Mouse (Mus musculus): ENCODE measurements around the gene Jmjd1c. TPM values are rescaled to one million over a fixed set of nuclear protein-coding genes. Genes with fewer than 3 reads are reported as not detected.
A peak's percentile ranks its signal among the peaks of the same experiment; 100 is the strongest.

Gene Jmjd1c
- polyA plus RNA-seq, 1 experiment = 42.4 TPM

- no peak for TF ChIP-seq POLR2A (IDR thresholded peaks at IDR 0.05; ENCODE audit: borderline replicate concordance, extremely low read depth, insufficient read depth, insufficient read length, poor library complexity, severe bottlenecking)
- TF ChIP-seq CTCF (IDR thresholded peaks at IDR 0.05; ENCODE audit: borderline replicate concordance, extremely low read depth, insufficient read depth, insufficient read length) = no peak
- DNase-seq (ENCODE audit: low read depth) = no peak
Measured at GRCm38 (mm10) chr10:67120180-67120579, 24.3 kb downstream of the Jmjd1c start.

- TF ChIP-seq CTCF (IDR thresholded peaks at IDR 0.05; ENCODE audit: borderline replicate concordance, extremely low read depth, insufficient read depth, insufficient read length) (no peak), POLR2A (IDR thresholded peaks at IDR 0.05; ENCODE audit: borderline replicate concordance, extremely low read depth, insufficient read depth, insufficient read length, poor library complexity, severe bottlenecking) (no peak)
Measured at GRCm38 (mm10) chr10:67120640-67121039, 24.7 kb downstream of the Jmjd1c start.

GRCm38 (mm10) chr10:67123756-67124155 is 27.8 kb downstream of the Jmjd1c start:
- TF ChIP-seq POLR2A (IDR thresholded peaks at IDR 0.05; ENCODE audit: borderline replicate concordance, extremely low read depth, insufficient read depth, insufficient read length, poor library complexity, severe bottlenecking) (no peak), CTCF (IDR thresholded peaks at IDR 0.05; ENCODE audit: borderline replicate concordance, extremely low read depth, insufficient read depth, insufficient read length) (no peak)
- no peak for DNase-seq (ENCODE audit: low read depth)

More at GRCm38 (mm10) chr10:67120640-67121039, 24.7 kb downstream of the Jmjd1c start:
- DNase-seq (ENCODE audit: low read depth) = no peak

- DNase-seq (ENCODE audit: low read depth) = no peak
- TF ChIP-seq POLR2A (IDR thresholded peaks at IDR 0.05; ENCODE audit: borderline replicate concordance, extremely low read depth, insufficient read depth, insufficient read length, poor library complexity, severe bottlenecking) (no peak), CTCF (IDR thresholded peaks at IDR 0.05; ENCODE audit: borderline replicate concordance, extremely low read depth, insufficient read depth, insufficient read length) (no peak)
Measured at GRCm38 (mm10) chr10:67124156-67124555, 28.2 kb downstream of the Jmjd1c start.

GRCm38 (mm10) chr10:67126061-67126858 is 30.3 kb downstream of the Jmjd1c start:
- TF ChIP-seq POLR2A (IDR thresholded peaks at IDR 0.05; ENCODE audit: borderline replicate concordance, extremely low read depth, insufficient read depth, insufficient read length, poor library complexity, severe bottlenecking) = no peak
- TF ChIP-seq CTCF (IDR thresholded peaks at IDR 0.05; ENCODE audit: borderline replicate concordance, extremely low read depth, insufficient read depth, insufficient read length) = no peak
- DNase-seq (ENCODE audit: low read depth) = peak; percentile 91

- DNase-seq (ENCODE audit: low read depth) = peak; percentile 76
- 0 out of 2 replicates have a peak, but pooled peaks have one; percentile 29 for TF ChIP-seq POLR2A (IDR thresholded peaks at IDR 0.05; ENCODE audit: borderline replicate concordance, extremely low read depth, insufficient read depth, insufficient read length, poor library complexity, severe bottlenecking)
- TF ChIP-seq CTCF (IDR thresholded peaks at IDR 0.05; ENCODE audit: borderline replicate concordance, extremely low read depth, insufficient read depth, insufficient read length) = no peak
Measured at GRCm38 (mm10) chr10:67126859-67127758, 31.2 kb downstream of the Jmjd1c start.

- no peak for DNase-seq (ENCODE audit: low read depth)
- TF ChIP-seq POLR2A (IDR thresholded peaks at IDR 0.05; ENCODE audit: borderline replicate concordance, extremely low read depth, insufficient read depth, insufficient read length, poor library complexity, severe bottlenecking) (no peak), CTCF (IDR thresholded peaks at IDR 0.05; ENCODE audit: borderline replicate concordance, extremely low read depth, insufficient read depth, insufficient read length) (no peak)
Measured at GRCm38 (mm10) chr10:67129531-67129930, 33.6 kb downstream of the Jmjd1c start.

GRCm38 (mm10) chr10:67131709-67132108 is 35.8 kb downstream of the Jmjd1c start:
- TF ChIP-seq CTCF (IDR thresholded peaks at IDR 0.05; ENCODE audit: borderline replicate concordance, extremely low read depth, insufficient read depth, insufficient read length) (no peak), POLR2A (IDR thresholded peaks at IDR 0.05; ENCODE audit: borderline replicate concordance, extremely low read depth, insufficient read depth, insufficient read length, poor library complexity, severe bottlenecking) (no peak)
- DNase-seq (ENCODE audit: low read depth) = no peak

- no peak for DNase-seq (ENCODE audit: low read depth)
- TF ChIP-seq POLR2A (IDR thresholded peaks at IDR 0.05; ENCODE audit: borderline replicate concordance, extremely low read depth, insufficient read depth, insufficient read length, poor library complexity, severe bottlenecking) (no peak), CTCF (IDR thresholded peaks at IDR 0.05; ENCODE audit: borderline replicate concordance, extremely low read depth, insufficient read depth, insufficient read length) (peak; percentile 15; the same call in 1 of the 2 replicates)
Measured at GRCm38 (mm10) chr10:67134322-67134721, 38.4 kb downstream of the Jmjd1c start.

GRCm38 (mm10) chr10:67137437-67137836 is 41.5 kb downstream of the Jmjd1c start:
- TF ChIP-seq CTCF (IDR thresholded peaks at IDR 0.05; ENCODE audit: borderline replicate concordance, extremely low read depth, insufficient read depth, insufficient read length) (no peak), POLR2A (IDR thresholded peaks at IDR 0.05; ENCODE audit: borderline replicate concordance, extremely low read depth, insufficient read depth, insufficient read length, poor library complexity, severe bottlenecking) (no peak)
- DNase-seq (ENCODE audit: low read depth) = no peak

- DNase-seq (ENCODE audit: low read depth) = peak; percentile 35
Measured at GRCm38 (mm10) chr10:67143661-67144060, 47.7 kb downstream of the Jmjd1c start.

More at GRCm38 (mm10) chr10:67143661-67144060, 47.7 kb downstream of the Jmjd1c start:
- TF ChIP-seq POLR2A (IDR thresholded peaks at IDR 0.05; ENCODE audit: borderline replicate concordance, extremely low read depth, insufficient read depth, insufficient read length, poor library complexity, severe bottlenecking) (no peak), CTCF (IDR thresholded peaks at IDR 0.05; ENCODE audit: borderline replicate concordance, extremely low read depth, insufficient read depth, insufficient read length) (no peak)

Data from brain, embryonic 14.5 days (tissue).